Mouse (Mus musculus): ENCODE measurements around the gene Gm10337. TPM values are rescaled to one million over a fixed set of nuclear protein-coding genes. Genes with fewer than 3 reads are reported as not detected.

Gene Gm10337
- polyA plus RNA-seq, 1 experiment = not detected

GRCm38 (mm10) chr15:102507561-102507960, 4.0 kb downstream of the Gm10337 start:
- TF ChIP-seq CEBPB (IDR thresholded peaks at IDR 0.05; ENCODE audit: insufficient read depth, poor library complexity, severe bottlenecking) (no peak), MAX (IDR thresholded peaks at IDR 0.05; ENCODE audit: low read depth) (no peak), MYOD1 (IDR thresholded peaks at IDR 0.05; ENCODE audit: control insufficient read depth in 1 of 3, insufficient read length in 2 of 3, low read depth in 2 of 3) (no peak), REST (IDR thresholded peaks at IDR 0.05; ENCODE audit: insufficient read depth, insufficient read length) (no peak), POLR2AphosphoS2 (IDR thresholded peaks at IDR 0.05; ENCODE audit: insufficient read length, low read depth) (peak; percentile 31), SRF (IDR thresholded peaks at IDR 0.05; ENCODE audit: control insufficient read depth, insufficient read length, low read depth) (no peak), E2F4 (IDR thresholded peaks at IDR 0.05; ENCODE audit: insufficient read depth) (no peak), TCF12 (IDR thresholded peaks at IDR 0.05; ENCODE audit: insufficient read depth, poor library complexity, severe bottlenecking) (no peak), MYOG (IDR thresholded peaks at IDR 0.05; ENCODE audit: control insufficient read depth in 1 of 3, insufficient read depth in 1 of 3, insufficient read length in 2 of 3, low read depth in 2 of 3) (no peak), POLR2A (IDR thresholded peaks at IDR 0.05; ENCODE audit: insufficient read length, low read depth) (peak; percentile 23)
- H3K4me3 ChIP-seq = no peak overlapping the region
- no peaks in the 10 kb centered on the region for H3K79me2 ChIP-seq (ENCODE audit: control insufficient read depth, insufficient read depth)
- no peak overlapping the region for H3K4me2 ChIP-seq (ENCODE audit: low read depth)
- peaks cover 23% of the 10 kb centered on the region for H3K36me3 ChIP-seq (ENCODE audit: control insufficient read depth, insufficient read depth)
- no peaks in the 10 kb centered on the region for H3K27me3 ChIP-seq (ENCODE audit: control insufficient read depth, insufficient read depth, insufficient read length)
- H3ac ChIP-seq (ENCODE audit: control insufficient read depth, insufficient read length) = no peak overlapping the region

GRCm38 (mm10) chr15:102508336-102508735, 4.8 kb downstream of the Gm10337 start:
- TF ChIP-seq REST (IDR thresholded peaks at IDR 0.05; ENCODE audit: insufficient read depth, insufficient read length) (no peak), CEBPB (IDR thresholded peaks at IDR 0.05; ENCODE audit: insufficient read depth, poor library complexity, severe bottlenecking) (no peak), POLR2AphosphoS2 (IDR thresholded peaks at IDR 0.05; ENCODE audit: insufficient read length, low read depth) (peak; percentile 66)
- Histone ChIP-seq H3K27me3 (ENCODE audit: control insufficient read depth, insufficient read depth, insufficient read length) (no peaks in the 10 kb centered on the region), H3K4me3 (no peak overlapping the region), H3K4me2 (ENCODE audit: low read depth) (no peak overlapping the region), H3K79me2 (ENCODE audit: control insufficient read depth, insufficient read depth) (no peaks in the 10 kb centered on the region), H3K36me3 (ENCODE audit: control insufficient read depth, insufficient read depth) (peaks cover 15% of the 10 kb centered on the region), H3ac (ENCODE audit: control insufficient read depth, insufficient read length) (no peak overlapping the region)

DNA sequence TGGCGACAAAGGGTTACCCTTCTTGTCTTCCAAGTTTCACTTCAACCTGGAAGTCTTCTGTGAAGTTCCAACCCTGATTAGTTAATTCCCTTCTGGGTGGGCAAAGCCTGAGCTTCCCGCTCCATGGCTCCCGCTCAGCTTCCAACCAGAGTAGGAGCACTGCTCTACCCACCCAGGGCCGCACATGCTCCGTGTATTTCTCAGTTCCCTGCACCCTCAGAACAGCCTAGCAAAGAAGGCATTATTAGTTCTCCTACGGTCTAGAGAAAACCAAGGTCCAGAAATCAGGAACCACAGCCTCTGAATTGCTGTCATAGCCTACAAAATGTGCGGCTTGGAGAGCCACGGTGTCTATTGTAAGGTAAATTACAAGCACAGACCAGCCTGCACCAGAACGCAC, 6.6 kb downstream of the Gm10337 start:
- H3ac ChIP-seq (ENCODE audit: control insufficient read depth, insufficient read length) = no peak overlapping the region
- H3K36me3 ChIP-seq (ENCODE audit: control insufficient read depth, insufficient read depth) = no peaks in the 10 kb centered on the region
- no peaks in the 10 kb centered on the region for H3K79me2 ChIP-seq (ENCODE audit: control insufficient read depth, insufficient read depth)
- peak overlapping the region; percentile 71 for H3K4me2 ChIP-seq (ENCODE audit: low read depth)
- H3K4me3 ChIP-seq = peak overlapping the region; percentile 15
- no peaks in the 10 kb centered on the region for H3K27me3 ChIP-seq (ENCODE audit: control insufficient read depth, insufficient read depth, insufficient read length)
- TF ChIP-seq MAX (IDR thresholded peaks at IDR 0.05; ENCODE audit: low read depth) (no peak), POLR2AphosphoS2 (IDR thresholded peaks at IDR 0.05; ENCODE audit: insufficient read length, low read depth) (no peak), SRF (IDR thresholded peaks at IDR 0.05; ENCODE audit: control insufficient read depth, insufficient read length, low read depth) (no peak), MYOD1 (IDR thresholded peaks at IDR 0.05; ENCODE audit: control insufficient read depth in 1 of 3, insufficient read length in 2 of 3, low read depth in 2 of 3) (no peak), TCF12 (IDR thresholded peaks at IDR 0.05; ENCODE audit: insufficient read depth, poor library complexity, severe bottlenecking) (no peak), TCF3 (IDR thresholded peaks at IDR 0.05; ENCODE audit: insufficient read length, low read depth) (no peak), REST (IDR thresholded peaks at IDR 0.05; ENCODE audit: insufficient read depth, insufficient read length) (no peak), POLR2A (IDR thresholded peaks at IDR 0.05; ENCODE audit: insufficient read length, low read depth) (no peak), CEBPB (IDR thresholded peaks at IDR 0.05; ENCODE audit: insufficient read depth, poor library complexity, severe bottlenecking) (no peak), E2F4 (IDR thresholded peaks at IDR 0.05; ENCODE audit: insufficient read depth) (no peak), MYOG (IDR thresholded peaks at IDR 0.05; ENCODE audit: control insufficient read depth in 1 of 3, insufficient read depth in 1 of 3, insufficient read length in 2 of 3, low read depth in 2 of 3) (no peak), USF1 (IDR thresholded peaks at IDR 0.05; ENCODE audit: low read depth) (no peak)

- TF ChIP-seq MYOD1 (IDR thresholded peaks at IDR 0.05; ENCODE audit: control insufficient read depth in 1 of 3, insufficient read length in 2 of 3, low read depth in 2 of 3) = peak in 1 of 3 experiments; percentile 23
- no peak for TF ChIP-seq CEBPB (IDR thresholded peaks at IDR 0.05; ENCODE audit: insufficient read depth, poor library complexity, severe bottlenecking)
- no peak for TF ChIP-seq REST (IDR thresholded peaks at IDR 0.05; ENCODE audit: insufficient read depth, insufficient read length)
- no peak for TF ChIP-seq TCF12 (IDR thresholded peaks at IDR 0.05; ENCODE audit: insufficient read depth, poor library complexity, severe bottlenecking)
- TF ChIP-seq MAX (IDR thresholded peaks at IDR 0.05; ENCODE audit: low read depth) = no peak
- TF ChIP-seq MYOG (IDR thresholded peaks at IDR 0.05; ENCODE audit: control insufficient read depth in 1 of 3, insufficient read depth in 1 of 3, insufficient read length in 2 of 3, low read depth in 2 of 3) = peak in 1 of 3 experiments; percentile 15
- TF ChIP-seq POLR2AphosphoS2 (IDR thresholded peaks at IDR 0.05; ENCODE audit: insufficient read length, low read depth) = peak; percentile 58
- no peak for TF ChIP-seq TCF3 (IDR thresholded peaks at IDR 0.05; ENCODE audit: insufficient read length, low read depth)
- TF ChIP-seq USF1 (IDR thresholded peaks at IDR 0.05; ENCODE audit: low read depth) = peak; percentile 68
- TF ChIP-seq POLR2A (IDR thresholded peaks at IDR 0.05; ENCODE audit: insufficient read length, low read depth) = peak; percentile 10
- TF ChIP-seq SRF (IDR thresholded peaks at IDR 0.05; ENCODE audit: control insufficient read depth, insufficient read length, low read depth) = no peak
- TF ChIP-seq E2F4 (IDR thresholded peaks at IDR 0.05; ENCODE audit: insufficient read depth) = no peak
- Histone ChIP-seq H3K4me2 (ENCODE audit: low read depth) (peak overlapping the region; percentile 71), H3K79me2 (ENCODE audit: control insufficient read depth, insufficient read depth) (no peaks in the 10 kb centered on the region), H3K27me3 (ENCODE audit: control insufficient read depth, insufficient read depth, insufficient read length) (no peaks in the 10 kb centered on the region), H3K36me3 (ENCODE audit: control insufficient read depth, insufficient read depth) (no peaks in the 10 kb centered on the region), H3K4me3 (peak overlapping the region; percentile 15), H3ac (ENCODE audit: control insufficient read depth, insufficient read length) (no peak overlapping the region)
Observed at GRCm38 (mm10) chr15:102510590-102511284, 7.2 kb downstream of the Gm10337 start.
